Mouse (Mus musculus) limb, embryonic 12.5 days (tissue): ENCODE measurements around the gene Etv6. TPM values are rescaled to one million over a fixed set of nuclear protein-coding genes. Genes with fewer than 3 reads are reported as not detected.

ENCODE experiments used
- ATAC-seq: fragments of 200-750 bp; cut with Nextera tagmentation; 2 replicates; pipeline ENCODE4 v1.8.0; 2017; ENCODE audit warnings: low read depth, moderate TSS enrichment; ENCODE audit not compliant: insufficient number of reproducible peaks, insufficient read depth, low FRiP score, low TSS enrichment
- H3K27ac ChIP-seq: fragments of 300-500 bp; sonication (generic); 2 replicates; pipeline ENCODE4 v1.5.1; 2016; ENCODE audit warnings: mild to moderate bottlenecking, moderate library complexity
- H3K27me3 ChIP-seq: fragments of 300-500 bp; sonication (generic); 2 replicates; pipeline ENCODE4 v1.6.1; 2016; ENCODE audit warnings: mild to moderate bottlenecking, moderate library complexity
- H3K36me3 ChIP-seq: fragments of 300-500 bp; sonication (generic); 2 replicates; pipeline ENCODE4 v1.6.1; 2016; ENCODE audit warnings: mild to moderate bottlenecking, moderate library complexity
- H3K4me1 ChIP-seq: fragments of 300-500 bp; sonication (generic); replicated peaks from 2 replicates; pipeline ENCODE4 v1.6.1; 2016
- H3K4me2 ChIP-seq: fragments of 300-500 bp; sonication (generic); 2 replicates; pipeline ENCODE4 v1.6.1; 2016; ENCODE audit warnings: mild to moderate bottlenecking, moderate library complexity
- H3K4me3 ChIP-seq: fragments of 300-500 bp; sonication (generic); replicated peaks from 2 replicates; pipeline ENCODE4 v1.5.1; 2016; ENCODE audit warnings: mild to moderate bottlenecking
- H3K9ac ChIP-seq: fragments of 300-500 bp; sonication (generic); replicated peaks from 2 replicates; pipeline ENCODE4 v1.6.1; 2016; ENCODE audit warnings: mild to moderate bottlenecking, moderate library complexity
- H3K9me3 ChIP-seq: fragments of 300-500 bp; sonication (generic); 2 replicates; pipeline ENCODE4 v1.6.1; 2016; ENCODE audit warnings: mild to moderate bottlenecking, moderate library complexity
- WGBS: fragments of 180-500 bp; shearing (Covaris S2); methylation state at CpG from one replicate; pipeline ENCODE4 v1.1.7; 2016; 5-methylcytosine and 5-hydroxymethylcytosine counted together
- polyA plus RNA-seq: library from polyadenylated mRNA; unstranded; fragments of >200 nt; fragmentation: Nextera tagmentation; extraction: Ambion mirVana; gene quantifications from 2 replicates; pipeline ENCODE4 v1.2.1, GENCODE M21; 2016

The Etv6 gene
- polyA plus RNA-seq, 1 experiment from 2014 or later = 16.3 TPM

- 63% methylated on average over 5 of the region's 5 CpGs for WGBS
- H3K4me3 ChIP-seq = no peak overlapping the region
- H3K36me3 ChIP-seq = no peaks in the 10 kb centered on the region
- no peak overlapping the region for H3K4me2 ChIP-seq
- H3K9me3 ChIP-seq = no peaks in the 10 kb centered on the region
- peaks cover 32% of the 10 kb centered on the region for H3K4me1 ChIP-seq
- H3K9ac ChIP-seq = no peak overlapping the region
- no peaks in the 10 kb centered on the region for H3K27me3 ChIP-seq
- ATAC-seq = no peak
- no peak overlapping the region for H3K27ac ChIP-seq
Measured at GRCm38 (mm10) chr6:134167963-134168362, 132.5 kb downstream of the Etv6 start.

- H3K9ac ChIP-seq = no peak overlapping the region
- no peaks in the 10 kb centered on the region for H3K9me3 ChIP-seq
- no peak overlapping the region for H3K27ac ChIP-seq
- no peaks in the 10 kb centered on the region for H3K36me3 ChIP-seq
- H3K4me2 ChIP-seq = no peak overlapping the region
- H3K4me1 ChIP-seq = peaks cover 32% of the 10 kb centered on the region
- WGBS = 81% methylated on average over 11 of the region's 11 CpGs
- no peaks in the 10 kb centered on the region for H3K27me3 ChIP-seq
- no peak for ATAC-seq
- no peak overlapping the region for H3K4me3 ChIP-seq
Measured at GRCm38 (mm10) chr6:134168799-134169198, 133.3 kb downstream of the Etv6 start.

GRCm38 (mm10) chr6:134171235-134171634, 135.7 kb downstream of the Etv6 start:
- Histone ChIP-seq H3K4me2 (no peak overlapping the region), H3K4me1 (peaks cover 45% of the 10 kb centered on the region), H3K27ac (no peak overlapping the region), H3K27me3 (no peaks in the 10 kb centered on the region), H3K9ac (no peak overlapping the region), H3K36me3 (no peaks in the 10 kb centered on the region), H3K9me3 (no peaks in the 10 kb centered on the region), H3K4me3 (no peak overlapping the region)
- 43% methylated on average over 1 of the region's 1 CpGs for WGBS
- 0 out of 2 replicates have a peak, but pooled peaks have one; percentile 27 for ATAC-seq

- 87% methylated on average over 17 of the region's 17 CpGs for WGBS
- H3K9ac ChIP-seq = no peak overlapping the region
- ATAC-seq = no peak
- no peak overlapping the region for H3K27ac ChIP-seq
- H3K4me3 ChIP-seq = no peak overlapping the region
- peaks cover 39% of the 10 kb centered on the region for H3K4me1 ChIP-seq
- H3K4me2 ChIP-seq = no peak overlapping the region
- H3K36me3 ChIP-seq = no peaks in the 10 kb centered on the region
- no peaks in the 10 kb centered on the region for H3K9me3 ChIP-seq
- H3K27me3 ChIP-seq = no peaks in the 10 kb centered on the region
Measured at GRCm38 (mm10) chr6:134171906-134172728, 136.6 kb downstream of the Etv6 start.

- Histone ChIP-seq H3K4me3 (no peak overlapping the region), H3K9ac (no peak overlapping the region), H3K36me3 (no peaks in the 10 kb centered on the region), H3K27me3 (no peaks in the 10 kb centered on the region), H3K4me1 (peaks cover 34% of the 10 kb centered on the region), H3K4me2 (no peak overlapping the region), H3K9me3 (no peaks in the 10 kb centered on the region), H3K27ac (no peak overlapping the region)
- no peak for ATAC-seq
- 57% methylated on average over 6 of the region's 6 CpGs for WGBS
Measured at GRCm38 (mm10) chr6:134173439-134173838, 137.9 kb downstream of the Etv6 start.

- 60% methylated on average over 9 of the region's 9 CpGs for WGBS
- H3K4me2 ChIP-seq = no peak overlapping the region
- no peaks in the 10 kb centered on the region for H3K9me3 ChIP-seq
- no peak for ATAC-seq
- H3K4me3 ChIP-seq = no peak overlapping the region
- no peak overlapping the region for H3K27ac ChIP-seq
- no peak overlapping the region for H3K9ac ChIP-seq
- no peaks in the 10 kb centered on the region for H3K36me3 ChIP-seq
- no peaks in the 10 kb centered on the region for H3K27me3 ChIP-seq
- peaks cover 27% of the 10 kb centered on the region for H3K4me1 ChIP-seq
Measured at GRCm38 (mm10) chr6:134175059-134175458, 139.6 kb downstream of the Etv6 start.

GRCm38 (mm10) chr6:134177196-134177595, 141.7 kb downstream of the Etv6 start:
- no peaks in the 10 kb centered on the region for H3K27me3 ChIP-seq
- WGBS = 77% methylated on average over 5 of the region's 5 CpGs

GRCm38 (mm10) chr6:134182301-134182948, 146.9 kb downstream of the Etv6 start:
- H3K27me3 ChIP-seq = no peaks in the 10 kb centered on the region
- ATAC-seq = no peak
- H3K4me2 ChIP-seq = no peak overlapping the region
- peaks cover 11% of the 10 kb centered on the region for H3K4me1 ChIP-seq
- H3K9ac ChIP-seq = no peak overlapping the region
- no peak overlapping the region for H3K27ac ChIP-seq
- no peak overlapping the region for H3K4me3 ChIP-seq
- 84% methylated on average over 17 of the region's 17 CpGs for WGBS
- no peaks in the 10 kb centered on the region for H3K36me3 ChIP-seq
- H3K9me3 ChIP-seq = no peaks in the 10 kb centered on the region

More at GRCm38 (mm10) chr6:134177196-134177595, 141.7 kb downstream of the Etv6 start:
- Histone ChIP-seq H3K36me3 (no peaks in the 10 kb centered on the region), H3K4me2 (no peak overlapping the region), H3K4me1 (peaks cover 14% of the 10 kb centered on the region), H3K9me3 (no peaks in the 10 kb centered on the region), H3K9ac (no peak overlapping the region), H3K27ac (no peak overlapping the region), H3K4me3 (no peak overlapping the region)
- ATAC-seq = no peak

GRCm38 (mm10) chr6:134183592-134184342, 148.3 kb downstream of the Etv6 start:
- 82% methylated on average over 11 of the region's 11 CpGs for WGBS
- no peak for ATAC-seq

GRCm38 (mm10) chr6:134186286-134186903, 150.9 kb downstream of the Etv6 start:
- H3K27me3 ChIP-seq = no peaks in the 10 kb centered on the region
- no peaks in the 10 kb centered on the region for H3K9me3 ChIP-seq
- ATAC-seq = no peak
- no peak overlapping the region for H3K9ac ChIP-seq
- H3K4me1 ChIP-seq = peaks cover 31% of the 10 kb centered on the region
- H3K4me3 ChIP-seq = no peak overlapping the region
- H3K4me2 ChIP-seq = no peak overlapping the region
- H3K27ac ChIP-seq = no peak overlapping the region
- WGBS = 56% methylated on average over 6 of the region's 6 CpGs
- no peaks in the 10 kb centered on the region for H3K36me3 ChIP-seq

More at GRCm38 (mm10) chr6:134183592-134184342, 148.3 kb downstream of the Etv6 start:
- no peak overlapping the region for H3K9ac ChIP-seq
- no peaks in the 10 kb centered on the region for H3K9me3 ChIP-seq
- peaks cover 15% of the 10 kb centered on the region for H3K4me1 ChIP-seq
- H3K4me2 ChIP-seq = no peak overlapping the region
- no peaks in the 10 kb centered on the region for H3K36me3 ChIP-seq
- no peak overlapping the region for H3K4me3 ChIP-seq
- no peaks in the 10 kb centered on the region for H3K27me3 ChIP-seq
- H3K27ac ChIP-seq = no peak overlapping the region

GRCm38 (mm10) chr6:134188719-134189118, 153.2 kb downstream of the Etv6 start:
- no peak for ATAC-seq
- WGBS = 43% methylated on average over 3 of the region's 3 CpGs
- peaks cover 31% of the 10 kb centered on the region for H3K4me1 ChIP-seq
- H3K4me3 ChIP-seq = no peak overlapping the region
- no peaks in the 10 kb centered on the region for H3K36me3 ChIP-seq
- no peak overlapping the region for H3K27ac ChIP-seq
- no peak overlapping the region for H3K9ac ChIP-seq
- no peaks in the 10 kb centered on the region for H3K9me3 ChIP-seq
- no peak overlapping the region for H3K4me2 ChIP-seq
- no peaks in the 10 kb centered on the region for H3K27me3 ChIP-seq
